Mouse (Mus musculus): Measurements from ENCODE around the gene Synj2. TPM values are rescaled to one million over a fixed set of nuclear protein-coding genes. Genes with fewer than 3 reads are reported as not detected.

Gene Synj2
- polyA plus RNA-seq, 1 experiment from 2014 or later, result 0.81 TPM

DNA sequence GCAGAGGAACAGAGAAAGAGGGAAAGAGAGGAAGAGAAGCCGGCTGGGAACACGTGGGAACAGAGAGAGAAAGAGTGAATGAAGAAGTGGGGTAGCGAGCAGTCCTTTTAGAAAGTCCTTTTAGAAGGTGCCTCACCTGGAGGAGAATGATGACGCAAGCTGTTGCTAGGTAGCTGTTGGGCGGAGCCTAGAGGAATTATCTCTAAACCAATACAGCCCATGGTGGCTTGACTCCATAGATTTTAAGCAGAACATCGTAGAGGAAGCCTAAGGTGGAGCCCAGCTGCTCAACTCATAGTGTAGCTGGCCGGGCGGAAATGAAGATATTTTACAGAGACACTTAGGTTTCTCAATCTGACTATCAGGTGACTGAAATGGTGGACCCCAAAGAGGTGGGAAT, 22.7 kb downstream of the Synj2 start:
- Histone ChIP-seq H3K27ac (replicated peaks) (no peak overlapping the region), H3K9ac (replicated peaks) (no peak overlapping the region), H3K36me3 (no peaks in the 10 kb centered on the region), H3K4me1 (no peaks in the 10 kb centered on the region), H3K27me3 (no peaks in the 10 kb centered on the region), H3K9me3 (no peaks in the 10 kb centered on the region), H3K4me3 (no peak overlapping the region), H3K4me2 (replicated peaks) (no peak overlapping the region)
- WGBS, result 91% methylated on average over 8 of the region's 8 CpGs
- no peak for ATAC-seq (replicated peaks)

GRCm38 (mm10) chr17:5965084-5965781, 24.2 kb downstream of the Synj2 start:
- H3K27me3 ChIP-seq, result no peaks in the 10 kb centered on the region
- H3K9ac ChIP-seq (replicated peaks), result no peak overlapping the region
- H3K4me1 ChIP-seq, result no peaks in the 10 kb centered on the region
- no peak overlapping the region for H3K4me3 ChIP-seq
- H3K4me2 ChIP-seq (replicated peaks), result no peak overlapping the region
- no peak overlapping the region for H3K27ac ChIP-seq (replicated peaks)
- no peaks in the 10 kb centered on the region for H3K9me3 ChIP-seq
- no peaks in the 10 kb centered on the region for H3K36me3 ChIP-seq
- no peak for ATAC-seq (replicated peaks)
- 76% methylated on average over 9 of the region's 9 CpGs for WGBS

DNA sequence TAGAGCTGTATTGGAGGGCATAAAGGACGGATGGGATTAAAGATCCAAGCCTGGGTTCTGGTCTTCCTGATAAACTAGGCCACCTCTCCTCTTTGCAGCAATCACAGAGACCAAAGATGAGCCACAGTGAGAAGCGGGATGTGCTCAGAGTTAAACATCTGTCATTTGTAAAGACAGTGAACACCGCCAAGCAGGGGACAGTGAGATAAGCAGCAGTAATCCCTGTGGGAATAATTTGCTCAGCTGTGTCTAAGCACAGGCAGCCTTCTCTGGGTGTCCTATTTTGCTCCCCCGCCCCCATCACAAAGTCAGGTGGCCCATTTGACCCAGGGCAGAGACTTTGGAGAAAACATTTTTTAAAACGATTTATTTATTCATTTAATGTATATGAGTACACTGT, 25.6 kb downstream of the Synj2 start:
- no peak overlapping the region for H3K4me2 ChIP-seq (replicated peaks)
- H3K36me3 ChIP-seq, result no peaks in the 10 kb centered on the region
- H3K4me1 ChIP-seq, result no peaks in the 10 kb centered on the region
- H3K9ac ChIP-seq (replicated peaks), result no peak overlapping the region
- no peaks in the 10 kb centered on the region for H3K9me3 ChIP-seq
- ATAC-seq (replicated peaks), result no peak
- H3K27ac ChIP-seq (replicated peaks), result no peak overlapping the region
- no peaks in the 10 kb centered on the region for H3K27me3 ChIP-seq
- H3K4me3 ChIP-seq, result no peak overlapping the region
- 89% methylated on average over 5 of the region's 5 CpGs for WGBS

- ATAC-seq (replicated peaks), result no peak
- H3K36me3 ChIP-seq, result no peaks in the 10 kb centered on the region
These were observed 27.5 kb downstream of the Synj2 start for GRCm38 (mm10) chr17:5968562-5968961.

GRCm38 (mm10) chr17:5969246-5969645, 28.2 kb downstream of the Synj2 start:
- no peaks in the 10 kb centered on the region for H3K4me1 ChIP-seq
- H3K36me3 ChIP-seq, result no peaks in the 10 kb centered on the region
- H3K4me3 ChIP-seq, result no peak overlapping the region
- H3K4me2 ChIP-seq (replicated peaks), result no peak overlapping the region
- no peaks in the 10 kb centered on the region for H3K27me3 ChIP-seq
- H3K9ac ChIP-seq (replicated peaks), result no peak overlapping the region
- WGBS, result 51% methylated on average over 3 of the region's 3 CpGs
- H3K9me3 ChIP-seq, result no peaks in the 10 kb centered on the region
- no peak for ATAC-seq (replicated peaks)
- no peak overlapping the region for H3K27ac ChIP-seq (replicated peaks)

More at GRCm38 (mm10) chr17:5968562-5968961, 27.5 kb downstream of the Synj2 start:
- 60% methylated on average over 6 of the region's 6 CpGs for WGBS
- no peak overlapping the region for H3K4me2 ChIP-seq (replicated peaks)
- H3K4me3 ChIP-seq, result no peak overlapping the region
- no peaks in the 10 kb centered on the region for H3K4me1 ChIP-seq
- H3K27me3 ChIP-seq, result no peaks in the 10 kb centered on the region
- H3K9me3 ChIP-seq, result no peaks in the 10 kb centered on the region
- no peak overlapping the region for H3K9ac ChIP-seq (replicated peaks)
- no peak overlapping the region for H3K27ac ChIP-seq (replicated peaks)

GRCm38 (mm10) chr17:5970298-5970821, 29.3 kb downstream of the Synj2 start:
- H3K27me3 ChIP-seq, result no peaks in the 10 kb centered on the region

DNA sequence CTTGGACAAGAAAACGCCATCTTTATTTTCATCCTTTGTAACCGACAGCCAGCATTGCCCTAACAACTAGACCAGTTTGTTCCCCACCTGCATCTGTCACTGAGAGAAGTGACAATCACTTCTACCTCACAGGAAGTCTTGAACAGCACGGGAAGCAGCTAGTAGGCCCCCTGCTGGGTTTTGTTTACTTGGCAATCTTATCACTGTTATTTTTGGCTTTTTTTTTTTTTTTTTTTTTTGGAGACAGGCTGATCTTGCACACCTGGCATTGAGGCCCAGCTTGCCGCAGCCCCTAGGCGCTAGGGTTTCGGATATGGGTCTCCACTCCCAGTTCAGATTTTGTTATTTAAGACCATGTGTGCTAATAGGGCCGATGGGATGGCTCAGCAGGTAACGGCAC, 32.5 kb downstream of the Synj2 start:
- peaks cover 21% of the 10 kb centered on the region for H3K4me1 ChIP-seq
- no peak overlapping the region for H3K4me2 ChIP-seq (replicated peaks)
- H3K27ac ChIP-seq (replicated peaks), result no peak overlapping the region
- H3K9me3 ChIP-seq, result no peaks in the 10 kb centered on the region
- H3K27me3 ChIP-seq, result no peaks in the 10 kb centered on the region
- H3K9ac ChIP-seq (replicated peaks), result no peak overlapping the region
- ATAC-seq (replicated peaks), result no peak
- WGBS, result 69% methylated on average over 8 of the region's 8 CpGs
- H3K4me3 ChIP-seq, result no peak overlapping the region
- no peaks in the 10 kb centered on the region for H3K36me3 ChIP-seq

More at GRCm38 (mm10) chr17:5970298-5970821, 29.3 kb downstream of the Synj2 start:
- Histone ChIP-seq H3K4me2 (replicated peaks) (no peak overlapping the region), H3K4me3 (no peak overlapping the region), H3K9ac (replicated peaks) (no peak overlapping the region), H3K36me3 (no peaks in the 10 kb centered on the region), H3K9me3 (no peaks in the 10 kb centered on the region), H3K27ac (replicated peaks) (no peak overlapping the region), H3K4me1 (0 out of 2 replicates have a peak, but pooled peaks cover 2% of the 10 kb centered on the region)
- ATAC-seq (replicated peaks), result no peak
- 90% methylated on average over 5 of the region's 5 CpGs for WGBS

DNA sequence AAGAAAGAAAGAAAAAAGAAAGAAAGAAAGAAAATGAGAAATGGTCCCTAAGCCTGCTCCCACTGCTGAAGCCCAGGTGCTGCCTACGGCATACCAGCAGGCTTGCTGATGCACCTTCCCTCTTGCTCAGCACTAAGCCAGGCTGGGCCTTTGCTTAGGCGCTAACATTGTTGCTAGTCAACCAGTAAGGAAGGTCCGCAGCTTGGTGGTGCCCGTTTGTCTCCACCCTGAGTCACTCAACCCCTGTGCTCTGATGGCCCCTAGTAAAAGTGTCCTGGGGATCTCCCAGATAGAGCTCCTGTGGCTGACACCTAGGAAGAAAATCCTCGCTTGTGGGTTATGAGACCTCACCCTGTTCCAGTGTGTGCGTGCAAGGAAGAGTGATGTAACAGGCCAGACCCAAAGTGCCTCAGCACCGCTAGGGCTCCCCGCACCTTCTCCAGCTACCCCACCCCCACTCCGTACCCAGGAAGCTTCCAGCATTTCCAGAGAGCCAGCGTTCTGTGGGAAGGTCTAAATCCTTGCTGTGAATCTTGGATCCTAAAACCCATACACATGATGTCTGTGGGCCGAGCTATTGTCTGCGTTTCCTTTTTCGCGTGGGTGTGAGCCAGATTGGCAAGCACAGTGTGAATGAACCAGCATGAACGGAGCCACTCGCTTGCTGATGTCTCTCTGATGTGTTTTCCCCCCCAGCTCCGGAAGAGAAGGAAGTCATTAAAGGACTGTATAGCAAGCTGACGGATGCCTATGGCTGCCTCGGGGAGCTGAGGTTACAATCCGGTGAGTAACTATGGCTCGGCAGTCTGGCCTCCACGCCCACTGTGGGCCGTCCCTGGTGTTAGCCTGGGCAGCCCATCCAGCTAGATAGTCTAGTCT, 34.3 kb downstream of the Synj2 start:
- H3K27me3 ChIP-seq, result no peaks in the 10 kb centered on the region
- H3K36me3 ChIP-seq, result no peaks in the 10 kb centered on the region
- ATAC-seq (replicated peaks), result 0 out of 2 replicates have a peak, but pooled peaks have one; percentile 57
- WGBS, result 49% methylated on average over 23 of the region's 23 CpGs
- H3K4me1 ChIP-seq, result peaks cover 21% of the 10 kb centered on the region
- no peak overlapping the region for H3K4me3 ChIP-seq
- H3K9me3 ChIP-seq, result no peaks in the 10 kb centered on the region
- H3K9ac ChIP-seq (replicated peaks), result no peak overlapping the region
- H3K27ac ChIP-seq (replicated peaks), result no peak overlapping the region
- no peak overlapping the region for H3K4me2 ChIP-seq (replicated peaks)

- Histone ChIP-seq H3K4me2 (replicated peaks) (no peak overlapping the region), H3K4me1 (peaks cover 21% of the 10 kb centered on the region), H3K27ac (replicated peaks) (no peak overlapping the region), H3K27me3 (no peaks in the 10 kb centered on the region), H3K36me3 (no peaks in the 10 kb centered on the region), H3K4me3 (no peak overlapping the region), H3K9ac (replicated peaks) (no peak overlapping the region), H3K9me3 (no peaks in the 10 kb centered on the region)
- WGBS, result 65% methylated on average over 20 of the region's 20 CpGs
- no peak for ATAC-seq (replicated peaks)
These were observed 35.4 kb downstream of the Synj2 start for GRCm38 (mm10) chr17:5976221-5977055.

GRCm38 (mm10) chr17:5977056-5977920, 36.2 kb downstream of the Synj2 start:
- Histone ChIP-seq H3K27me3 (no peaks in the 10 kb centered on the region), H3K9ac (replicated peaks) (no peak overlapping the region), H3K4me3 (no peak overlapping the region), H3K4me2 (replicated peaks) (no peak overlapping the region), H3K9me3 (no peaks in the 10 kb centered on the region), H3K4me1 (peaks cover 21% of the 10 kb centered on the region), H3K27ac (replicated peaks) (no peak overlapping the region), H3K36me3 (no peaks in the 10 kb centered on the region)
- 54% methylated on average over 16 of the region's 16 CpGs for WGBS
- ATAC-seq (replicated peaks), result no peak

DNA sequence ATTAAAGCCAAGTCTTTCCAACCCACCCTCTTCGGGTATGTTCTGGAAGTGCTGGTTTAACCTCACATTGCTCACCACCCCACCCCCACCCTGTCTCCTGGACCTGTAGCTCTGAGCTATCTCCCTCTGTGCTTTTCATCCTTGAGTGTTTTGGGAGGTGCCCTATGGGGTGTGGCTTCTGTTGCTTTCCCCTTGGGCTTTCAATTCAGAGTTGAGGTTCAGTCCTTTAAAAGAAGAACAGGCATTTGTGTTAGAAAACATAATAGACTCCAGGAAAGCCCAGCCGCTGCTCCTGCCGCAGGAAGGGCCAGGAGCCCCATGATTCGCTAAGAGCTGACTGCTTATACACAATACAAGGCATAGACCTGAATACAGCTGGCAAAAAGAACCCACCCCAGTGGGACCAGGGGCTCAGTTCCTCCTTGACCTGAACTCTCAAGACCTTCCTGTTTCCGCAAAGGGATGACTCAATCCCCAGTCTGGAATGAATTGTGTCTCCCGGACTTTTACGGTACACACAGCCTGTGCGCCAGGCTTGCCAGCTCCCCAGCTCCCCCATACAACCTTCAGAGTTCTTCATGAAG, 36.9 kb downstream of the Synj2 start:
- Histone ChIP-seq H3K36me3 (no peaks in the 10 kb centered on the region), H3K27me3 (no peaks in the 10 kb centered on the region), H3K27ac (replicated peaks) (no peak overlapping the region), H3K4me1 (peaks cover 21% of the 10 kb centered on the region), H3K4me2 (replicated peaks) (no peak overlapping the region), H3K9me3 (no peaks in the 10 kb centered on the region), H3K4me3 (no peak overlapping the region), H3K9ac (replicated peaks) (no peak overlapping the region)
- WGBS, result 53% methylated on average over 8 of the region's 8 CpGs
- ATAC-seq (replicated peaks), result no peak

Measured in forebrain, embryonic 15.5 days (tissue).